Mouse (Mus musculus): ENCODE data around the gene Edn1. TPM values are rescaled to one million over a fixed set of nuclear protein-coding genes. Genes with fewer than 3 reads are reported as not detected.

The Edn1 gene
- polyA plus RNA-seq (2012; rRNA removed) = 3.0 and 4.2 TPM in 2 replicates

DNA sequence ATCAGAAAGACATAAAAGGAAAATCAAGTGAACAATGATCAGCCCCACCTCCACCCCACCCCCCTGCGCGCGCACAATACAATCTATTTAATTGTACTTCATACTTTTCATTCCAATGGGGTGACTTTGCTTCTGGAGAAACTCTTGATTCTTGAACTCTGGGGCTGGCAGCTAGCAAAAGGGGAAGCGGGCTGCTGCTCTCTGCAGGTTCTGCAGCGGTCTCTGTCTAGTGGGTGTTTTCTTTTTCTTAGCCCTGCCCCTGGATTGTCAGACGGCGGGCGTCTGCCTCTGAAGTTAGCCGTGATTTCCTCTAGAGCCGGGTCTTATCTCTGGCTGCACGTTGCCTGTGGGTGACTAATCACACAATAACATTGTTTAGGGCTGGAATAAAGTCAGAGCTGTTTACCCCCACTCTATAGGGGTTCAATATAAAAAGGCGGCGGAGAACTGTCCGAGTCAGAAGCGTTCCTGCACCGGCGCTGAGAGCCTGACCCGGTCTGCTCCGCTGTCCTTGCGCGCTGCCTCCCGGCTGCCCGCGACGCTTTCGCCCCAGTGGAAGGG lies at the start of gene Edn1:
Gene Edn1 (plus strand): TSS at position 316 of the 561 bp plus-strand sequence.
- DNase-seq (ENCODE audit: extremely low spot score in 1 of 2, low spot score in 1 of 2) = peak in 1 of 2 experiments; percentile 27

DNA sequence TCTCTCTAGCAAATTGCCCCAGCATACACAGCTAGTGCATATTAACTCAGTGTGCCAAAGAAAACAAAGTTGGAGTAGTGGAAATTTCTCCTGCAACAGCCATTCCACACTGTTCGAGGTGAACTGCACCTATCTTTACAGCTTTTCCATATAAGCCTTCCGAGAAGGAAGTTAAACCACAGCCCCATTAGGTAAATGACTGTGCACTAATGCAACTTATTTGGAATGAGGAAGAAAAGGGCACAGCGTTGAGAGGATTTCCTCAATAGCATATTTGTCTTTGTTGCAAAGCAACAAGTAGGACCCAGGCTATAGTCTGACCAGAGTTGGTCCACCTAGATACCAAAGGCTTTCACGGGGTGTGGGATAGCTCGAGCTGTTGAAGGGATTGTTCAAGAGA lies 47.5 kb upstream of the Edn1 start:
- DNase-seq (ENCODE audit: extremely low spot score in 1 of 2, low spot score in 1 of 2) = no peak

DNA sequence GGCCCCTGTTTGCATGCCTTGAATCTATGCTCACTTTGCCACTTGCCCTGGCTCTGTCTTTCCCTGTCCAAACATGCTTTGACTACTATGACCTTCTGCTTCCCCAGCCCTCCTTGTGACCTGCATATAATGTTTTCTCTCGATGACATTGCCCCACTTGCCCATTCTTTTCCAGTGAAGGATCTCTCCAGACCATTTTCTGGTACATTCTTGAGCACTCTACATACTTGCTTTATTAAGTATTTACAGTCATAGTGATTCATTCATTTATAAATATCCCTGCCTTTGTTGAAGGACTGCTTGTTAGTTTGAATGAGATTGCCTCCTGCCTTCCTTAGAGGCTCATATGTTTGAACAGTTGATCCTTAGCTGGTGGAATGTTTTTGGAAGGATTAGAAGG lies 46.2 kb upstream of the Edn1 start:
- DNase-seq (ENCODE audit: extremely low spot score in 1 of 2, low spot score in 1 of 2) = no peak

DNA sequence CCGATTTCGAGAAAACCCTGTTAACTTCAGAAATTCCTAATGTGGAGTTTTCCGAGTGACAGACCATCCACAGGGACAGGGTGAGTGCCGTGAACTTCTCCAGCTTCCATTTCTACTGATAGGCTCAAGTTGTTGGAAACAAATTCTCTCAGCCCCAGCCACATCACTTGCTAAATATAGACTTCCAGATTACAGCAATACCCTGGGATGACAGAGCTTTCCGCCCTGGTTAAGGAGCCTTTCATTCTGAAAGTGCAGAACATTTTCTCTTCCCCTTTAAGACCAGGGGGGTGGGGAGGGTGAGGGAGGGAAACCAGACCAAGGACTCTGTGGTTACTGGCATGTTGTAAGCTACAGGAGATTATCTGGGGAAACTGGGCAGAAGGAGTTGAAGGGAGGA lies 42.9 kb upstream of the Edn1 start:
- DNase-seq (ENCODE audit: extremely low spot score in 1 of 2, low spot score in 1 of 2) = no peak

DNA sequence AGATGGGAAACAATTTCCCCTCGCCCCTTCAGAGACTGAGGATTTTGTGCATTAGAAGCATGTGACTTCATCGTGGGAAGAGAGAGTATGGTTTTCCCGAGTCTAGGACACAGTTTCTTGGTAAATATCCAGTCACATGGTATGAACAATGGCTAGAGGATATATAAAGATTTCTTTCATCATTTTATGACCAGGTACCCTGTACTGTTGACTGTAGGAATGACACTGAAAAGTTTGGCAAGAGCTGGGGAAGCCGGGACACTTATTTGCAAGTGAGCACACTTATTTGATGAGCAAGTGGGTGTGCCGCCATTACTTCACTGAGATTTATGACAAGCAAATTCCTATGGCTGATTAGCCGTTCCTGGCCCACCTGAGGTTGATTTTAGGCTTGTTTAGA lies 40.6 kb upstream of the Edn1 start:
- DNase-seq (ENCODE audit: extremely low spot score in 1 of 2, low spot score in 1 of 2) = no peak

DNA sequence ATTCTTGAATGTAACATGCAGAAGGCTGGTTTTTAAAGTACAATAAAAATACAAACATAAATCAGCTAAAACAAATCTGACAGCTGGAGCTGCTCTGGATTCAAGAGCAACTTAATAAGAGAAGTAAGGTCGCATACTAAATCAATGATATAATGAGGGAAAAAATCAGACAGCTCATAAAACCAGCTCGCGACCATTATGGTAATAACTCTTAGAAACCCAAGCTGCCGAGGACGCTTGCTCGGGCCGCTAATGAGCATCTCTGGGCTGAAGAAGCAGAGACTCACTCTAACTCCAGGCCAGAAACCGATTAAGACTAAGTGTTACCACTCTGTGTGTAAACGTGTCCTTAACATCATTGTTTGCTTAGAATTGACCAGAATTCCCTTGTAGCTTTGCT lies 31.2 kb upstream of the Edn1 start:
- DNase-seq (ENCODE audit: extremely low spot score in 1 of 2, low spot score in 1 of 2) = no peak

DNA sequence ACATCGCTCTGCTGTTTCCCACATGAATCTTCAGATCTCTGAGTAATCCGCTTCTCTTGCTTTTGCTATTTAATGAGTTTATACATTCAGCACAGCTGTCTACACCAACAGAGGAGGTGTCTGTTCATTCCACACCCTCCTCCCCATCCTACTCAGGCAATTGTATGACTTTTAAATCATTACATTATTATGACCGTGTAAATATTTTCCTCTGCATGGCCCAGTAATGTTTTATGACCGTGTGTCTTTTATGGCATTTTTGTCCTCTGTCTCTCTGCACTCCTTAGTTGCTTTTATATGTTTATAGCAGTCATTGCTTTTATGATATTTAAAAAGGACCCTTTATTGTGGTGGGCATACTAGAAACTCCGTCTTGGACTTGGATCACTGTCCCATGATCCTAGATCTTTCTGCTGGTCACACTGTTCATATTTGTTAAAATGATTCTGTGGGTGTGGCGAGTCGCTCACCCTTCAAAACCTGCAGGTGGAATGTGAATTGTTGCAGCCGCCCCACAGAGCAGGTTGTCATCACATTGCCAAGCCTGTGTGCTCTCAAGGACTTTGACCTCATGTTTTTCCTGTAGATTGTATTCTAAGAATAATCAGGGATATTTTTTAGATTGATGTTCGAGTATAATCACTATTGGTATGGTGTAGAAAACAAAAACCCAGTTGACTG lies 24.4 kb upstream of the Edn1 start:
- DNase-seq (ENCODE audit: extremely low spot score in 1 of 2, low spot score in 1 of 2) = no peak

DNA sequence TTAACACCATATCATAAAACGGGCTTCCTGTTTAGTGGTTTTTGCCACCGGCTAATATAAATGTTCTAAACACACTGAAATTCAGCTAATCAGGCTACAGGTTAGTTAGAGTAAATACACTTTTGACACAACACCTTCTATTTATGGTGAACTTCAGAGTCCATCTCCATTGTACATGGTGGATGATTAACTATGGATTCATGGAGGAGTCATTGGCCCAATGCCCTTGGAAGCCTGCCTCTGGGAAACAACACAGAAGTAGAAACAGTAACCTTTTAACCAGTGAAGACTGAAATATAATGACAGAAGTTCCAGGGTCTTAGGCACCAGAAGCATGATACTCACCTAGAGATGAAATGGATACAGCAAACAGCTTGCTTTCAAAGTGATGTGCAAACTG lies 23.5 kb upstream of the Edn1 start:
- DNase-seq (ENCODE audit: extremely low spot score in 1 of 2, low spot score in 1 of 2) = no peak

DNA sequence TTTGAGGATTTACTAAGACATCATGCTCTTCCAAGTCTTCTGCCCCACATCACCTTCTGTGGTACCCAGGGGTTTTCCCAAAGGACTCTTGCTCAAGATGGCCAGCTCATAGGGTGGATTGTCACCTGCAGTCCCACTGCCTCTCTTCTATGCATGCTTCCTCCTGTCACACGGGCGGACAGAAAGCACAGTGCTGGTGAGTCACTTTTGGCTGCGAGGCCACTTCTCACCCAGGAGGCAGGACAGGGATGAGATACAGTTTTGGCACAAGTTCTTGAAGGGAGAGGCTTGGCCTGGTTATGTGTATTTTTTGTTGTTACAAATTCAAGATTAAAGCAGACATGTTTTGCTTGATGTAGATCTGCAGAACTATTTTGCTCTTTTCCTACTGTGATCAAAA lies 15.4 kb upstream of the Edn1 start:
- no peak for DNase-seq (ENCODE audit: extremely low spot score in 1 of 2, low spot score in 1 of 2)

DNA sequence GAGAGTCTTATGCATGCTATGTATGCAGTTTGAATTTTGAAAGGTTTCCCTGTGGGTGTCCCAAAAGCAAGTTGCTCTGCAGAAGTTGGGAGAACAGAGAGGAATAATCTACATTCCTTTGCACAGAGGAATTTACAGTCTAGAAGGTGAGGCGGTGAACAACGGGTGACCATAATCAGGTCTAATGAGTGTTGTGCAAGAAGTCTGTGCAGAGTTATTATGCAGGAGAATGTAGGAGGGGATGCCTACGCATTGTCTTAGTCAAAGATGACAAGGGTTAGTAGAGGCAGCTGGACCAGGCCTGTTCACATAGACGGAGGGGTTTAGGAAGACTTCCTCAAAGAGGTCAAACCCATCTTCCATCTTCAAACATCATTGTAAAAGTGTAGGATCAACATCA lies 14.5 kb upstream of the Edn1 start:
- DNase-seq (ENCODE audit: extremely low spot score in 1 of 2, low spot score in 1 of 2) = no peak

DNA sequence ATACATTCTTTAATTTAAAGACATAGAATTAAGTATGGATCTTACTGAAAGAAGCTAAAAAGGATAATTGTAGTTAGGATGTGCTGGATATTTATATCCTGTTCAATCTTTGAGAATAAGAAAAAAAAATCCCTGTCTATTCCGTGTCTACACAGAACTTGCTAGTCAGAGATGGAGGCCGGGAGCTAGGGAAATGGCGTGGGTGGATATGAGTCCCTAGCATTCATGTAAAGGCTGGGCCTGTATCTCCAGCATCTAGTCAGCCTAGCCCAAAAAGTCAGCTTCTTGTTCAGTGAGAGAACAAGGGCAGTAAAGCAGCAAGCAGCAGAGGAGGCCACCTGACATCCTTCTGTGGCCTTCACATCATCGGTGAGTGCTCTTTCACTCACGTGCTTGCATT lies 8.7 kb upstream of the Edn1 start:
- no peak for DNase-seq (ENCODE audit: extremely low spot score in 1 of 2, low spot score in 1 of 2)

DNA sequence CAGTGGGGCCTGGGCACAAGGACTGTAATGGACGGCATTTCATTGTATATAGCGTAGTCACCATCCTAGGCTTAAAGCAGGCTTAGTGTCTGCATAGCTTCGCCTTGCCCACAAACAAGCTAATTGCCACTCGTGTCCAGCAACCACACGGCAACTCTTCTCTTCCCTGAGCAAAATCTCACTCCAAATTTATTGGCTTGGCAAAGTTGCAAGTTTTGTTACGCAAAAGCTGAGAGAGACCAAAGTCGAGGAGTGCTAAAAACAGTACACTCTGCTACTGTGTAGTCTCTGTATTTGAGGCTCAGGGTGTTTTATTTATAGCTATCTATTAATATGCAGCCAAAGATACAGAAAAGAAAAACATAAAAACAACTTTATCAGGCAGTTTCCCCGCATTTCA lies 3.0 kb upstream of the Edn1 start:
- peak in 1 of 2 experiments; percentile 38 for DNase-seq (ENCODE audit: extremely low spot score in 1 of 2, low spot score in 1 of 2)

DNA sequence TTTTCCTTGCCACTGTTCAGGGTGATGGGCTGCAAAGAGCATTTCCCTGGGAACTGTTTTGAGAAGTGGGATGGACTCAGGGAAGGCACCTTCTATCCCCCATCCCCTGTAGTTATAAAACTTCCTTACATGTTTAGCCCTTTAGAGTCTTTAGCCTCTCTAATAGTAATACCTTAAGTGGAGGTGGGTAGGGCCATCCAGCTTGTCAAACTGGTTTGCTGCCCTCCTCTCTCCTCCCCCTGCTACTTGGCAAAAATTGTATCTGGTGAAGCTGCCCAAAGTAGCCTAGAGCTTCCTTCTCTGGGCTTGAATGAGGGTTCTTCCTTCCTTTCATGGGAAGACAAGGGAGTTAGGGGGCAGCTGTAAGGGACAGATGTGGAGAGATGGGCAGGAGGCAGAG lies 2.5 kb upstream of the Edn1 start:
- DNase-seq (ENCODE audit: extremely low spot score in 1 of 2, low spot score in 1 of 2) = no peak

DNA sequence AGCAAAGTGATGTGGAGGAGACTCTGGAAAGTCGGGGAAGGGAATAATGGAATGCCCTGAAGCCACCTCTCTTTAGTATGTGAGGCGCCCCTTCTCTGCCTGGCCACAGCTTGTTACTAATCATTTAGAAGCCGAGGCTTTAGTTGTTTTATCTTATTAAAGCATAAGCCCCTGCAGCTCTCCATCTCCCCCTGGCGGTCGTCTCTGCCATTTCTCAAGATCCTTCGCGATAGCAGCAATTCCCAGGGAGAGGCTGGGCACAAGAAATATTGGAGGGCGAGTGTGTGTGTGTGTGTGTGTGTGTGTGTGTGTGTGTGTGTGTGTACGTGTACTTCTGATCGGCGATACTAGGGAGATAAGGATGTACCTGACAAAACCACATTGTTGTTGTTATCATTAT lies 709 bp upstream of the Edn1 start:
- DNase-seq (ENCODE audit: extremely low spot score in 1 of 2, low spot score in 1 of 2) = peak in 1 of 2 experiments; percentile 89

DNA sequence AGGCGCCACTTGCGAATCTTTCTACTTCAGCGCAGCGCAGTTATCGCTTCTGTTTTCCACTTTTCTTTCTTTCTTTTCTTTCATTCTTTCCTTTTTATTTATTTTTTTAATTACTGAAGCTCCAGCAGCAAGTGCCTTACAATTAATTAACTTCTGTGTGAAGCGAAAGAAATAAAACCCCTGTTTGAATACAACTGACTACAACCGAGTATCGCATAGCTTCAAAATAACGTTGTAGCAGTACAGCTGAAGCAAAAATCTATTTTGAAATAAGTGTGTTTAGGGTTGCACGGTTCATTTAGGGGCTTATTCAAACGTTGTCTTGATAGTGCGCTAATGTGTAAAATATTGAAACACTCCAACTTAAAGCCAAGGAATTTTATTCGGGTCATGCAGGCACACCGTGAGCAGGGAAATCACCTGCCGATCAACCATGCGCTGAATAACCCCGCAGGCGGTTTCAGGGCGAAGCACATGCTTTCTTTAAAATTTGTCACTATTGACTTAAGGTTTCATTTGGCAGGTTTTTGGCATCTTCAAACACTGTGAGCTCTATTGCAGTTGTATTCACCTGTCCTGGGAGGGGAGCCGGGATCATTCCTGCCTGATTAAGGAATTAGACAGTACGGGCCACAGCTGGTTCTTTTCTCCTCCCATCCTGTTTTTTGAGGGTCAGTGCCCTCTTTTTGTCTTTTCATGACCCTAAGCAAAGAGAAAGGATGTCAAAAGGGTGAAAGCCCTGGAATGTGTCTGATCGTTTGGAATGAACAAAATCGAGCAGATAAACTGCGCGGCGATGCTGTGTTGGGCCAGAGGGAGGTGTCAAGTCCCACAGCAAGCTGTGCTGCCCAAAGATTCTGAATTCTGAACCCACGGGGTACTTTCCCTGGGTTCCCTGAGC lies 935 bp downstream of the Edn1 start:
- peak in 1 of 2 experiments; percentile 22 for DNase-seq (ENCODE audit: extremely low spot score in 1 of 2, low spot score in 1 of 2)

DNA sequence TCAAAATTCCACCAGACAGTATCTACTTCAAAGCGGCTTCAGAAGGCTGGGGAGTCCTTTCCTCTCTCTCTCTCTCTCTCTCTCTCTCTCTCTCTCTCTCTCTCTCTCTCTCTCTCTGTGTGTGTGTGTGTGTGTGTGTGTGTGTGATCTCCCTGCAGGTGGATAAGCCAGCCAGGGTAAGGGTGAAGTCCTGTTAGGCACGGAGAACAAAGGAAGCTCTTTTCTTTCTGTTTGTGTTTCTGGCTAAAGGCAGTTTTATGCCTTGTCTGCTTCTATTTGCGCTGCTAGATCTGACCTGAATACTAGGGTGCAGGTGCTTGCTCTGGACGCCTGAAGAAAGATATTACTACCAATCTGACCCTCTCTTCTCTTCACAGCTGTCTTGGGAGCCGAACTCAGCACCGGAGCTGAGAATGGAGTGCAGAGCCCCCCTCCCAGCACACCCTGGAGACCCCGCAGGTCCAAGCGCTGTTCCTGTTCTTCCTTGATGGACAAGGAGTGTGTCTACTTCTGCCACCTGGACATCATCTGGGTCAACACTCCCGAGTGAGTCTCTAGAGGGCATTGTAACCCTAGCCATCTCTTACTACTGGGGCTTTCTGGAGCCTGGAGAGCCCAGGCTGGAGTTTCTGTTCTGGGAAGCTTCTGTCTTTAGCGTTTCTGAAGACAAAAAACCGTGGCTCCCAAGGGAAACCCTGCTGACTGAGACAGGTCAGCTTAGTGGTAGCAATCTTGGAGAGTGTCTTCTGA lies 2.1 kb downstream of the Edn1 start:
- DNase-seq (ENCODE audit: extremely low spot score in 1 of 2, low spot score in 1 of 2) = peak in 1 of 2 experiments; percentile 23

DNA sequence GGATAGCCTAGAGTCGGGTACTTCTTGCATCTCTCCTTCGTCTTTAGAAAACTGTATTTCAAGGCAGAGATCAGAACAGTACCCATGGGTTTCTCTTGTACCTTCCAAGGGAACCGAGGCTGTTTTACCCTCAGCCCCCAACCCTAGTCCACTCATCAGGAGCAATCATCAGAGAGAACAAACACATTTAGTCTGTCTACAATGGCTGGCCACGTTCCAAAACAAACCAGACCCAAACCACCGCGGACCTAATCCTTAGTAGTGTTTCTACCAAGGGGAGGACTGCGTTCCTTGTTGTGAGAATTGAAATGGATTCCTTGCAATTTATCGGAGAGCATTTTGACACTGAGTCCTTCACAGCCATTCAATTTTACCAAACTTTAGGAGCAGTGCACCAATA lies 2.9 kb downstream of the Edn1 start:
- no peak for DNase-seq (ENCODE audit: extremely low spot score in 1 of 2, low spot score in 1 of 2)

DNA sequence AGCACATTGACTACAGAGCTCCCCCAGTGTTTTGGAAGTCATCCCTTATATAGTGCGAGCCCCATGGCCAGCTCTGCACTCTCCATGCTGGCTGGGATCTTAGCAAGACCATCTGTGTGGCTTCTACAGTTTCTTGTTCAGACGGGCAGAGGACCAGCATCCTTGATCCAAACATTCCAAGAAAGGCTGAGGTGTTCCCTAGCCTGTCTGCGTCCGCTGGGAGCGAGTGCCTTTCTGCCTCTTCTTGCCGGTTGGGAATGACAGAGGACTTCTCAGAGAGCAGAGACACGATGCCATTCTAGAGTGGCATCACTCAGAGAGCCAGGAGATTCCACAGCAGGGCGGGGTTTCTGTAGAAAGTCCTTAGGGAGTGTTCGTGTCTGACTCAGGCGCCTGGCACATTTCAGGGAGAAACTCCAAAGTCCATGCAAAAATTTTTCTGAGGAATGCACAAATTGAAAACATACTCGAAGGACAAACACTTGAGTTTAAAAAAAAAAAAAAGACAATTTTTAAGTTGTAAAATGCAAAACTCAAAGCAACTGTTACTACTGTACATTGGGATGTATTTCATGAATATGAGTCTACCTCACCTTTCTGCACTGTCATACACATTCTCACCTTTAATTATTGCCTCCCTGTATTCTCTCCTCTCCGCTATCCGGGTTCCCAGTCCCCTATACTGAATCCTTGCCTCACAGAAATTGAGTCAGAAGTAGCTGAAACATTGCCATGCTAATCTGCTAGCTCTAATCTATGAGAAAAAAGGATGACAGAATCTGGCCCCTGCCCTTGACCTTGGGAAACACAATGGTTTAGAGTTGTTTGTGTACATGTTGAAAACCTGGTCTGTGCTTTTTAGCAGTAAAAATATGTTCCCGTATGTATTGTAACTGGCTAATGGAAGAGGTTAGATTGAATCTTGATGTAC lies 5.9 kb downstream of the Edn1 start:
- DNase-seq (ENCODE audit: extremely low spot score in 1 of 2, low spot score in 1 of 2) = no peak

DNA sequence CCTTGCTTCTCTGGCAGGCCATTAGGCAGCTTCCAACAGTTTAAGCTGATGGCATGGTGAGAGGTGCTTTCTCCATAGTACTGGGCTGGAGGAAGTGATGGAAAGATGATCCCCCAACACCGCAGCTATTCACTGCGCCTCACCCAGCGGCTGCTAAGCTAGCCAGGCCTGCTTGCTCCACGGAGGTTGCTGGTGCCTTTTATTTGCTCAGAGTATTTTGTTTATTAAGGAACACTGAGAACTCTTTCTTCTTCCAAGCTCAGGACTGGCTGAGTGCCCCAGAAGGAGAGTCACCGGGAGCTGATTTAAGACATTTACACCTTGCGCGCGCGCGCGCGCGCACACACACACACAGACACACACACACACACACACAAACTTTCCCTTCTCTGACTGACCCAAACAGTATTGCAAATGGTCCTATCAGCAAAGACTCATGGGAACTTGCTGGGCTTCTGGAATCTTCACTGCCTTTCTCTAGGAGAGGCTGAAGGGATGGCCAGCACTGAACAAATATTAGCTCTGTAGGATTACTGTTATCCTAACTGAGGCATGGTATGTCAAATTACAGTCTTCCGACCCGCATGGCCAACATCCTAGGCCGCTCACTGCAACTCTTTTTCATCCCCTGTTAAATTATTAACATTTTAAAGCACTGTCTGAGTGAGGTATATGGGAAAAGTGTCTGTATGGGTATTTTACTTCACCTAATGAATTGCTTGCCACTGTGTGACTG lies 7.3 kb downstream of the Edn1 start:
- no peak for DNase-seq (ENCODE audit: extremely low spot score in 1 of 2, low spot score in 1 of 2)
